Mouse (Mus musculus): ENCODE results near the gene Zfp219. TPM values are rescaled to one million over a fixed set of nuclear protein-coding genes. Genes with fewer than 3 reads are reported as not detected.
A peak's percentile ranks its signal among the peaks of the same experiment; 100 is the strongest.

The Zfp219 gene
- polyA plus RNA-seq, 1 experiment from 2014 or later, result 23.7 TPM

DNA sequence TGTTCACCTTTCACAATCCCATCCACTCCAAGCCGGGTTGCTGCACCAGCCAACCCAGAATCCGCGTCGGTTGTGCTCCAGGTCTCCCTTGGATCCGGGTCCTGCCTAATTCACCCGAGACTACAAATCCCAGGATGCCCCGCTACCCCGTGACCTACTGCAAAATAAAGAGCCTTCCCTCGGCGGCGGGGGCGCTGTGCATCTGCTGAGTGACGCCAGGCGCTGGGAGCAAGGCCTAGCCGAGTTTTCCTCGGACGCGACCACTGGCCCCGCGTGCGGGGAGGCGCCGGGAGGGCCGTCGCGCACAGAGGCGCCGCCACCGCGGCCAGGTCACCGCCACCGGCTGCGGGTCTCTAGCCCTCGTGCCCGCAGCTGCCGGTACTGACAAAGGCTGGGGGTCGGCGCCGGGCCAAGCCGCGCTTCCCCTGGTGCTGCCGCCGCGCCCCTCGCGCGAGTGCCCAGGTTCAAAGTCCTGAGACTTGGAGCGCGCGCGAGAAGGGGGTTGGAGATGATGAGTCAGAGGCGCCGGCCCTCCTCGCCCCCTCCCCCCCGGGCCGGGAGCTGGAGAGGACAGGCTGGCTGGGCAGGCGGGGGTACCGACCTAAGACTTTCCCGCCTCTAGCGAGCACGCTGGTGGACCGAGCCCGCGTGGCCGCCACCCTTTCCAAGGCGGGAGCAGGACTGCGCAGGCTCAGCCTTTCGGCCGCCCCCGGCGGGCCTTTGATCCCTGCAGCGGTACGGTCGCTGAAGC is 768 bp downstream of the Zfp219 start:
- Histone ChIP-seq H3K27ac (ENCODE audit: low read depth, low read length) (peak overlapping the region; percentile 98), H3K4me1 (ENCODE audit: control insufficient read depth, insufficient read depth, low read depth, low read length) (peaks cover 35% of the 10 kb centered on the region), H3K4me2 (ENCODE audit: low read length) (peak overlapping the region; percentile 73), H3K36me3 (ENCODE audit: control insufficient read depth, insufficient read depth, low read length) (no peaks in the 10 kb centered on the region), H3K9ac (ENCODE audit: low read depth, low read length) (peak overlapping the region; percentile 91), H3K9me3 (ENCODE audit: control insufficient read depth, low read length) (no peaks in the 10 kb centered on the region), H3K4me3 (ENCODE audit: low read length) (peak overlapping the region; percentile 68), H3K27me3 (replicated peaks; ENCODE audit: control insufficient read depth, insufficient read depth, low read length) (no peaks in the 10 kb centered on the region)
- peak; percentile 91 for ATAC-seq
- WGBS, result under 1% methylated on average over 58 of the region's 74 CpGs

DNA sequence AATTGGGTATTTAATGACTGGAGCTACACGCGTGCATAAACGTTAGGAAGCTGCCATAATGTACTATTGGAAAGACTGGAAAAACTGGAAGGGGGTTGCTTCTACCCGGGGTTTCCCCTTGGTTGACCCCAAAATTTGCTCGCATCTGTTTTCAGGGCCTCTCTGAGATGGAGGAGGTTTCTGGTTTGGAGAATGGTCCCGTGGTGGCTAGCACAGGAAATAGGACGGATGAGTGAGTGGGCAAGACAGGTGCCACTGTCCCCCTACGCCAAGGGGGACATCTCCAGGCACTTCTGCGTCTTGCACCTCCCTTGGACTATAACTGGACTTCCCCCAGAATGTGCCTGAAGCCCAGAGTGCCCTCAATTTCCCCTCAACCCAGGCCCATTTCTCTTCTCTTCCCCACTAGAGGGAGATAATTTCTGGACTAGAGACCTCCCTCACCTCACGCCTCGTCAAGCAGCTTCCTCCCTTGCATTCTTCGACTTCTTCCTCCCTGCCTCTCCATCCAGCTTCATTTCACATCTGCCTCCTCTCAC is 1.4 kb downstream of the Zfp219 start:
- WGBS, result 28% methylated on average over 12 of the region's 12 CpGs
- Histone ChIP-seq H3K9ac (ENCODE audit: low read depth, low read length) (peak overlapping the region; percentile 91), H3K36me3 (ENCODE audit: control insufficient read depth, insufficient read depth, low read length) (no peaks in the 10 kb centered on the region), H3K27me3 (replicated peaks; ENCODE audit: control insufficient read depth, insufficient read depth, low read length) (no peaks in the 10 kb centered on the region), H3K4me3 (ENCODE audit: low read length) (peak overlapping the region; percentile 68), H3K27ac (ENCODE audit: low read depth, low read length) (peak overlapping the region; percentile 98), H3K4me2 (ENCODE audit: low read length) (peak overlapping the region; percentile 73), H3K9me3 (ENCODE audit: control insufficient read depth, low read length) (no peaks in the 10 kb centered on the region), H3K4me1 (ENCODE audit: control insufficient read depth, insufficient read depth, low read depth, low read length) (peaks cover 35% of the 10 kb centered on the region)
- no peak; the same call in 1 of the 2 replicates for ATAC-seq

DNA sequence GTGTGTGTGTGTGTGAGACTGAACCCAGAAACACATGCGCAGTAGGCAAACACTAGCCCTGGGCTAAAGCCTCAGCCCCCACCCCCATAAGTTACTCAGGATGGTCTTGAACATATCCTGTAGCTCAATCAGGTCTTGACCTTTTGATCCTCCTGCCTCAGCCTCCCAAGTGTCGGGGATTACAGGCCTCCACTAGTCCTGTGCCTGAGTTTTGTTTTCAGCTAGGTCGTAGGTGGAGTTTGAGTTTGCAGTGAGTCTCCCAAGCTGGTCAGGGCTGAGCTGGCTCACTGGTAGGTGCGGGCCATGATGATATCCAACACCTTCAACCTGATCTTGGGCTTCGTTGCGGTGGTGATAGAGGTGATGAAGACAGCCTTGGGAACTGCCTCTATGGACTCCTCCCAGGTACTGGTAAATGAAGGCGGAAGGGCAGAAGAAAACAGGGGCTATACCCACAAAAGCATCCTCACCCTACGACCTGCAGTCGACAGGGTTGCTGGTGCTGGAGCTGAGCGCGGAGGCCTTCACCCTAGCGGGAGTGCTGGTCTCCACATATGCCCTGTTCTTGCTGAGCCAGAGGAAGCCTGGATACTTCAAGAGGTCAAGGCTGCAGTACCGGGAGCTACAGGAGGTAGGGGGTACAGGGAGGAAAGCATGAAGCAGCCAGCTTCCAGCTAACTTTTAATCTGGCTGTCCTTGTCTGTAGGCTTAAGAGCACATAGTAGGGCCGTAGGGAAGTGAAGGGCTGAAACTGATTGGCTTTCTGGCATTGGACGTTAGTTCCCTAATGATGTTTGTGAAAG is 2.1 kb downstream of the Zfp219 start:
- H3K4me3 ChIP-seq (ENCODE audit: low read length), result peak overlapping the region; percentile 68
- no peaks in the 10 kb centered on the region for H3K27me3 ChIP-seq (replicated peaks; ENCODE audit: control insufficient read depth, insufficient read depth, low read length)
- H3K4me2 ChIP-seq (ENCODE audit: low read length), result peak overlapping the region; percentile 73
- no peaks in the 10 kb centered on the region for H3K9me3 ChIP-seq (ENCODE audit: control insufficient read depth, low read length)
- no peaks in the 10 kb centered on the region for H3K36me3 ChIP-seq (ENCODE audit: control insufficient read depth, insufficient read depth, low read length)
- WGBS, result 89% methylated on average over 15 of the region's 15 CpGs
- peaks cover 35% of the 10 kb centered on the region for H3K4me1 ChIP-seq (ENCODE audit: control insufficient read depth, insufficient read depth, low read depth, low read length)
- peak overlapping the region; percentile 98 for H3K27ac ChIP-seq (ENCODE audit: low read depth, low read length)
- H3K9ac ChIP-seq (ENCODE audit: low read depth, low read length), result peak overlapping the region; percentile 91
- no peak for ATAC-seq

DNA sequence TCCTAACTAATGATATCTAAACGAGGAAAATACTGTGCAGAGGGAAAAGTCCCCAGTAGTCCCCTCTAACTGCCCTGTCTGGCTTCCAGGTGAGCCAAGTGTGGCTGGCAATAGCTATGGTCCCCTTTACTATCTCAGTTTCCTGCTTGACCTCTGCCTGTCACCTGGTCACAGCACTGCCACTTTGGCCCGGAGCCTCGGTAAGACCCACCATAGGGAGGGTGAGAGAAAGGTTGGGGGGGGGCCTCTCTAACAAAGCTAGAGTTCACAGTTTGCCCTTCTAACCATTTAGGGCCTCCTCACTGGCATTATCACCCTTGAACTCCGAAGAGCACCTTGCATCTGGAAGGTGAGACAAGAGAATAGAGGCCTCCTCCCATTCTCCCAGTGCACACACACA is 2.9 kb downstream of the Zfp219 start:
- H3K4me2 ChIP-seq (ENCODE audit: low read length), result no peak overlapping the region
- H3K9ac ChIP-seq (ENCODE audit: low read depth, low read length), result no peak overlapping the region
- no peak overlapping the region for H3K27ac ChIP-seq (ENCODE audit: low read depth, low read length)
- H3K36me3 ChIP-seq (ENCODE audit: control insufficient read depth, insufficient read depth, low read length), result no peaks in the 10 kb centered on the region
- H3K4me3 ChIP-seq (ENCODE audit: low read length), result no peak overlapping the region
- peaks cover 40% of the 10 kb centered on the region for H3K4me1 ChIP-seq (ENCODE audit: control insufficient read depth, insufficient read depth, low read depth, low read length)
- ATAC-seq, result no peak
- H3K9me3 ChIP-seq (ENCODE audit: control insufficient read depth, low read length), result no peaks in the 10 kb centered on the region
- WGBS, result 82% methylated on average over 4 of the region's 4 CpGs
- H3K27me3 ChIP-seq (replicated peaks; ENCODE audit: control insufficient read depth, insufficient read depth, low read length), result no peaks in the 10 kb centered on the region

DNA sequence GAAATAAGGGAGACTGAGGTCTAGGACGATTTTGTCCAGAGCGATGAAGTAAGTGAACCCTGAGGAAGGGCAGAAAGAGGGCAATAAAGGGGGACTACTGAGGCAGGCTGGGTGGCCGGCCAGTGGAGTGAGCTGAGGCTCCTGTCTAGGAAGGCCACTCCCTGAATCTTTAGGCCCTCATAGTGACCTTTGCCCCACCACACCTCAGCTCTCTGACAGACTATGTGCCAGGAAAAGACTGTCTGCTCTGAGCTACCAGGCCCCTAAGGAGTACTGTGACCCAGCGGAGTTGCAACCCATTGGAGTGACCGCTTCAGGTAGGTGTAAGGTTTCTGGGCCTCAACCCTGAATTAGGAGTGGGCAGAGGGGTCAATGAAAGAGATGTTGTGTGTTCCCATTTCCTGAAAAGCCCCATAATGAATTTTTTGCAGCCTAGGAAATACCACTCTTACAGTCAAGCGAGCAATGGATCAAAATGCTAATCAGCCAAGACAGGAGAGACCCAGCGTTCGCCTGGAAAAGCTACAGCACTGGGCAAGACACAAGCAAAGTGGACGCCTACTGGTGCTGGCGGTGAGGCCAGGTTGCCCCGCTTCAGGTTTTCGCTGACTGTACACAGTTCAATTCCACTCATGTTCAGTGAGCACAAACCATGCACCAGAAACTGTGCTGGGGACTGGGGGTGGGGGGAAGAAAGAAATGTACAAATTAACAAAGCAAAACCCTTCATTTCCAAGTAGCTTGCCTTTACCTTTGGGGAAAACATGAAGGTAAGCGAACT is 3.7 kb downstream of the Zfp219 start:
- no peak overlapping the region for H3K4me3 ChIP-seq (ENCODE audit: low read length)
- H3K4me2 ChIP-seq (ENCODE audit: low read length), result no peak overlapping the region
- ATAC-seq, result no peak
- H3K27me3 ChIP-seq (replicated peaks; ENCODE audit: control insufficient read depth, insufficient read depth, low read length), result no peaks in the 10 kb centered on the region
- H3K4me1 ChIP-seq (ENCODE audit: control insufficient read depth, insufficient read depth, low read depth, low read length), result peaks cover 47% of the 10 kb centered on the region
- H3K9me3 ChIP-seq (ENCODE audit: control insufficient read depth, low read length), result no peaks in the 10 kb centered on the region
- H3K9ac ChIP-seq (ENCODE audit: low read depth, low read length), result 0 out of 2 replicates have a peak overlapping the region, but pooled peaks have one; percentile 17
- no peaks in the 10 kb centered on the region for H3K36me3 ChIP-seq (ENCODE audit: control insufficient read depth, insufficient read depth, low read length)
- no peak overlapping the region for H3K27ac ChIP-seq (ENCODE audit: low read depth, low read length)
- WGBS, result 76% methylated on average over 13 of the region's 13 CpGs

DNA sequence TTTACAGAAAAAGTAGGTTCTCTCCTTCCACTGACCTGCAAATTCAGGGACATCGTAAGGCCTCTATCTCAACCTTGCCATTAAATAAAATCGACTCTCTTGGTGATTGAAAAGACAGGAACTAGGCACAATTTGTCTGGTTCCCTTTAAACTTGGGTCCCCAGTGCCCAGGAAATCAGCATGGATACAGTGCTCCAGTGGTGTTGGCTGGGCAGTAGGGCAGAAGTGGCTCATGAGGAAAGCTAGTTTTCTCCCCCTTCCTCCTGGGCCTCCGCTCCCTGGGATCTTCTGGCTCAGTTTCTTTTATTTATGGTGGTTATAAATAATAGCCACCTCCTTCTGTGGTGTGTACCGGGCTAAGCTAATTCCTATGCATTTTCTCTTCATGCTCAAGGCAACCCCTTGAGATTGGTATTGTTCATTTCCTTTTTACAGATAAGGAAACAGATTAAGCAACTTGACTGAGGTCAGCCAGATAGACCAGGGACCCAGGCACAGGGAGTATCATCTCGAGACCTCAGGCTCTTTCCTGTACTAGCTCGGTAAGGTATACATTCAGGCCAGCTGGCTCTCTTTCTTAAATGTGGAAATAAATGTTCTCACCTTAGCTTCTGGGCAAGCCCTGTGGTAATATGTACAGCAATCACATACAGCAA is 5.0 kb downstream of the Zfp219 start, which contains the start of gene Tmem253:
Tmem253 (plus strand) TSS at position 214 of the 656 bp plus-strand sequence.
- Histone ChIP-seq H3K27ac (ENCODE audit: low read depth, low read length) (peak within 1 kb of the TSS; percentile 96), H3K4me1 (ENCODE audit: control insufficient read depth, insufficient read depth, low read depth, low read length) (peaks cover 51% of the 10 kb centered on the region), H3K4me3 (ENCODE audit: low read length) (peak within 1 kb of the TSS; percentile 69), H3K36me3 (ENCODE audit: control insufficient read depth, insufficient read depth, low read length) (no peaks in the 10 kb centered on the region), H3K4me2 (ENCODE audit: low read length) (peak within 1 kb of the TSS; percentile 65), H3K27me3 (replicated peaks; ENCODE audit: control insufficient read depth, insufficient read depth, low read length) (no peaks in the 10 kb centered on the region), H3K9me3 (ENCODE audit: control insufficient read depth, low read length) (no peaks in the 10 kb centered on the region), H3K9ac (ENCODE audit: low read depth, low read length) (peak within 1 kb of the TSS; percentile 88)
- ATAC-seq, result no peak
- 23% methylated on average over 6 of the region's 6 CpGs for WGBS

DNA sequence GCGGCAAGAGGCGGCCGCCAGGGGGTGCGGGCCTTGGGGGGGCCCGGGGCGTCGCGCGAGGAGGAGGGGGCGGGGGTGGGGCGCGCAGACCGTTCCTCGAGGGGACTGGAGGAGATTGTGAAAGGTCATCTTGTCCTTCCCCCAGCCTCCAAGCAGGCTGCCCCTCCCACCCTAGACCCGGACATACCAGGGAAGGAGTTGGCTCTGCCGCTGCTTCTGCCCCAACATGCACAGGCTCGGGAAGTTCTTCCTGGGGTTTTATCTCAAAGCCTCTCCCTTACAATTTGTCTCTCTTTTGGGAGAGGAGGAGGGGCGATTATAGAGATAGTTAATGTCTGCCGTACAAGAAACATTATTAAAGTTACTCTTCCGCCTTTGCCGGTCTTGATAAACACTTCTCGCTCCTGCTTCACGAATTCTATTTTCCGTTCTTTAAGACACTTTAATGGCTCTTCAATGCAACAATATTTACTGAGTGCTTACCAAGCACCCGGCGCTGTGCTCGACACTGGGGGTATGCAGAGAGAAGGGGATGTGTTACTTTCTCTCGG is 5.7 kb downstream of the Zfp219 start:
- Histone ChIP-seq H3K27me3 (replicated peaks; ENCODE audit: control insufficient read depth, insufficient read depth, low read length) (no peaks in the 10 kb centered on the region), H3K36me3 (ENCODE audit: control insufficient read depth, insufficient read depth, low read length) (no peaks in the 10 kb centered on the region), H3K9me3 (ENCODE audit: control insufficient read depth, low read length) (no peaks in the 10 kb centered on the region), H3K4me2 (ENCODE audit: low read length) (peak overlapping the region; percentile 65), H3K27ac (ENCODE audit: low read depth, low read length) (peak overlapping the region; percentile 96), H3K4me1 (ENCODE audit: control insufficient read depth, insufficient read depth, low read depth, low read length) (peaks cover 56% of the 10 kb centered on the region), H3K4me3 (ENCODE audit: low read length) (peak overlapping the region; percentile 69), H3K9ac (ENCODE audit: low read depth, low read length) (peak overlapping the region; percentile 88)
- under 1% methylated on average over 17 of the region's 28 CpGs for WGBS
- peak; percentile 24; the same call in 1 of the 2 replicates for ATAC-seq

DNA sequence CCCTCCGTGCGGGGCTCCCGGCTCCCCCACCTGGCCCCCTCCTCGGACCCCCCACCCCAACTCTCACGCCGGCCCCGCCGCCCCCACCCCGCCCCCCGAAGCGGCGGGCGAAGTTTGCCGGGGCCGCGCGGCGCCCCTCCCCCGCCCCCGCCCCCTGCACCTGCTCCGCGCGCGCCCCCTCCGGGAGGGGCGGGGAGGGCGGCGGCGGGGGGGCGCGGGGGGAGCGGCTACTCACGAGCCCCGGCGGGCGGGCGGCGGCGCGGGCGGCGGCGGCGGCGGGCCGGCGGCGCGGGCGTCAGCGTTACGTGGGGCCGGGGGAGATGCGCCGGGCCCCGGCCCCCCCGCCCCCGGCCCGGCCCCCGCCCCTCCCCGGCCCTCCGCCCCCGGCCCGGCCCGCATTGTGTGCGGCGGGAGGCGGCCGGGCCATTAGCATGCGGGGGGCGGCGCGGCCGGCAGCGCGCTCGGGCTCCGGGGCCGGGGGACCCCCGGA is 6.2 kb downstream of the Zfp219 start:
- WGBS, result 0% methylated on average over 2 of the region's 80 CpGs
- Histone ChIP-seq H3K9ac (ENCODE audit: low read depth, low read length) (peak overlapping the region; percentile 88), H3K27me3 (replicated peaks; ENCODE audit: control insufficient read depth, insufficient read depth, low read length) (no peaks in the 10 kb centered on the region), H3K4me3 (ENCODE audit: low read length) (peak overlapping the region; percentile 69), H3K4me1 (ENCODE audit: control insufficient read depth, insufficient read depth, low read depth, low read length) (peaks cover 61% of the 10 kb centered on the region), H3K4me2 (ENCODE audit: low read length) (peak overlapping the region; percentile 65), H3K36me3 (ENCODE audit: control insufficient read depth, insufficient read depth, low read length) (0 out of 2 replicates have a peak, but pooled peaks cover under 1% of the 10 kb centered on the region), H3K27ac (ENCODE audit: low read depth, low read length) (peak overlapping the region; percentile 96), H3K9me3 (ENCODE audit: control insufficient read depth, low read length) (no peaks in the 10 kb centered on the region)
- ATAC-seq, result peak; percentile 10; the same call in 1 of the 2 replicates
